21 mouse cellular contexts compared by ENCODE assay signal in genomic region chr5:38485946-38486345, GRCm38 (mm10).
"Had no signal": no experiment of that assay in that cellular context is flagged by ENCODE, and none has a peak within 500 bp of the region (broad histone marks: within the 10 kb centered on the region; RNA-seq: fewer than 3 reads in every experiment).

No protein-coding gene starts in this region.

- H3K9me3 ChIP-seq: lung, embryonic 15.5 days; neural tube, embryonic 12.5 days; neural tube, embryonic 15.5 days had no signal

- DNase-seq: kidney, adult 8-10 months; layer of hippocampus, adult 9-11 months; layer of hippocampus, postnatal 36 days; lung, adult 18-20 months; lung, postnatal 10 days; lung, postnatal 36 days; midbrain, embryonic 14.5 days; right cerebral cortex, adult 18-20 months; right cerebral cortex, postnatal 14 days; right cerebral cortex, postnatal 4 days; thymus, adult 18-20 months; thymus, postnatal 4 days had no signal

- H3K27ac ChIP-seq: layer of hippocampus, adult 2 months; left cerebral cortex, adult 2 months; liver, embryonic 14.5 days; lung, embryonic 15.5 days; neural tube, embryonic 12.5 days; neural tube, embryonic 15.5 days had no signal

- H3K4me3 ChIP-seq: layer of hippocampus, adult 2 months; left cerebral cortex, adult 2 months; lung, embryonic 15.5 days; neural tube, embryonic 12.5 days; neural tube, embryonic 15.5 days had no signal

- H3K9ac ChIP-seq: liver, embryonic 14.5 days; lung, embryonic 15.5 days; neural tube, embryonic 12.5 days; neural tube, embryonic 15.5 days had no signal

- H3K4me2 ChIP-seq: liver, embryonic 11.5 days; lung, embryonic 15.5 days; midbrain, embryonic 11.5 days; neural tube, embryonic 12.5 days; neural tube, embryonic 15.5 days had no signal

- H3K27me3 ChIP-seq: lung, embryonic 15.5 days; neural tube, embryonic 12.5 days; neural tube, embryonic 15.5 days had no signal

- H3K36me3 ChIP-seq: lung, embryonic 15.5 days; neural tube, embryonic 12.5 days; neural tube, embryonic 15.5 days had no signal

- ATAC-seq: intestine, embryonic 16.5 days had no signal
